Mouse (Mus musculus) gastrocnemius, adult 18-20 months (tissue): ENCODE results near the gene Git1. TPM values are rescaled to one million over a fixed set of nuclear protein-coding genes. Genes with fewer than 3 reads are reported as not detected.

ENCODE experiments used
- DNase-seq: peaks from one replicate; pipeline ENCODE4 v3.0.0; 2021; ENCODE audit warnings: low spot score
- total RNA-seq, 2 experiments: library from RNA; stranded (reverse); gene quantifications; 2 replicates each; pipeline ENCODE4 v1.2.3; 2021

Gene Git1
- total RNA-seq, 2 experiments from 2014 or later = 28.0 to 37.1 TPM

GRCm38 (mm10) chr11:77476895-77477294 lies 16.5 kb upstream of the Git1 start:
- DNase-seq = no peak

GRCm38 (mm10) chr11:77483043-77483442 lies 10.3 kb upstream of the Git1 start:
- DNase-seq = no peak

DNA sequence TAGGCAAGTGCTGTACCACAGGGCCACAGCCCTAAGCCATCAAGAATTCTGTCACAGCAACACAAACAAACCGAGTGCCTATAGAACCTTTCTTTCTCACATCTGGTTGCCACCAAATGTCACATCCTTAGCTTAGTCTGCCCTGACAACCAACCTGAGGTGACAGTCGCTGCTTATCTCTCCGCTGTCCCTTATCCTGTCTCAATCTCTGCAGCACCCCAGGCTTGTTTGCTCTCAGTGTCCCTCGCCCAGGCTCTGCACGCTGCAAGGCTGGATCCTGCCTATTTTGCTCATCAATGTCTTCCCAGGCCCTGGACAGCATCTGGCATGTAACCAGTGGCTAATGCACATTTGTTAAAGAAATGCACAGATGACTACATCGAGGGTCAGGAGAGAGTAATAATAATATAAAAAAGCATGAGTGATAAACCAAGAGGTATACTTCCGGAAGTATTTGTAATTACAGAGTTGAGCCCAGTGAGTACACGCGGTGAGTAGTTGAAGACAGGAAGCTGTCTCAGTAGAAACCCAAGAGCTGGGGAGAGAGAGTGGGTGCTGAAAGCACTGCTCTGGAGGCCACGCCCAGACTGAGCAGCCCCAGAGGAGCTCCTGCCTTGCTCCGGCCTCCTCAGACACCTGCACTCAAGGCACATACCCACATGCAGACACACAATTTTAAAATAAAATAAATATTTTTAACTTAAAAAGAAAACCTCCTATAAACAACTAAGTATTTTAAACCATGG lies 9.7 kb upstream of the Git1 start:
- DNase-seq = no peak

DNA sequence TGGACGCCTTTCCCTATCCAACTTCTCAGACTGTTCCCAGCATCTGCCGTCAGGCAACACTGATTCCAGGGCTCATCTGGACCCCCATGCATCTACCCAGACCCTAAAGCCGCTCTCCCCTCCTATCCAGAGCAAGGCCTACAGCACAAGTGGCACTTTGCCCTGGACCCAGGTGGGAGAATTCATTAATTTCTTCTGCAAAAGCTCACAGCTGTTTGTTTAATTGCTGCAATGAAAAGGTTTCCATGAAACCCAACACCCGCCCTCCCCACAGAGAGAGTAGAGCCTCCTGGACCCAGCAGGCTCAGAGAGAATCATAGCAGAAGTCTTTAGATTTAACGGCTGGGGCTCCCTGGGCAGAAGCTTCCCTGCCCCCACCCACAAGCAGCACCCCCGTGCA lies 8.1 kb upstream of the Git1 start:
- no peak for DNase-seq

DNA sequence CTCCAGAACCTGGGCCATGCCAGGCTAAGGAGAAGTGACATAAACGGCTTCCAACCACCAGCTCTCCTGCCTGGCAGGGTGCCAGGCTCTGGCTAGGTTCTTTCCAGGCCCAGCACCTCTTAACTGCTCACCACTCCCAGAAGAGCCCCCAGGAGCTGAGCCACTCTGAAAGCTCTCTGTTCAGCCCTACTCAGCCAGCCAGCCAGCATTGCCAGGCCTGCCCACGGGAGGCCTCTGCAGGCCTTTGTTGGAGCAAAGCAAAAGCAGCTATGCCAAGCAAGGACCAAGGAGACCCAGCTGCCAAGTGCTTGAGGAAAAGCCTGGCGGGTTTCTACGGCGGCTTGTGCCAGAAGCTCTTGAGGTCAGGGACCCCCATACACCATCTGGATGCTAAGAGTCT lies 6.6 kb upstream of the Git1 start:
- DNase-seq = no peak

- no peak for DNase-seq
Observed at GRCm38 (mm10) chr11:77488771-77489581, 4.4 kb upstream of the Git1 start.

GRCm38 (mm10) chr11:77489591-77490235 lies 3.6 kb upstream of the Git1 start, which contains the start of gene Ankrd13b:
Ankrd13b (minus strand) TSS chr11:77489678.
- DNase-seq = peak; percentile 75

DNA sequence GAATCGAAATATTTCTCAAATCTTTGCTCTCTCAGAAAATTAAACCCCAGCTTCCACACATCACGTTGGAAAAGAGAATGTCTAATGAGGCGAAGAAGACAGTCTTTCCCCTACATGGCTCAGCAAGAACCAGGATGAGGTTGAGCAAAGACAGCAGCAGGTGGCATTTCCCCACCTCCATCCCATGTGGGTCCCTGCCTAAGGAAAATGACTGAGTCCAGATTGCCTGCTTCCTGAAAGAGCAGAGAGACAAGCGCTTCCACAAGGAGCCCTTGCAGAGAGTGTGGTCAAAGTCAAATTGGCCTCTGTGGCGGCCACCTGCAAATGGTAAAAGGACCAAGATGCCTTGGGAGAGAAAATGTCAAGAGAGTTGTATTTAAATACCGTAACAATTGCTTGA lies 2.9 kb upstream of the Git1 start:
- no peak for DNase-seq

DNA sequence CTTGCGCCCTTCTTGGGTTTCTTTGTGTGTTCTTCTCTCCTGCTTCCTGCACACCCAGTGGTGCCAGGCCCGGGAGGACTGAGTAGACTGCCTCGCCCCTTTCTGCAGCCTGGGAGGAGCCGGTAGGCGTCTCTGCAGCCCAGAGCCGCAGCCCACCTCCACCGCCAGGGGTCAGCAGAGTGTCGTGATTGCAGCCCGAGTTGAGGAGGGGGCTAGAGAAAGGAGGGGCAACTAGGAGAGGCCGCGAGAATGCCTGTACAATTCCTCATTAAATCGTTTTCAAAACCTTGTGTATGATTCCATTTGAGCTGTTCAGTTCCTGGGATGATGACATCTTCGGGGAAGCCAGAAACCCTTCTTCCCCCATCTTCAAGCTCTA lies 2.2 kb upstream of the Git1 start:
- DNase-seq = peak; percentile 89

GRCm38 (mm10) chr11:77491502-77492291 lies 1.7 kb upstream of the Git1 start:
- DNase-seq = peak; percentile 62

GRCm38 (mm10) chr11:77492311-77492871 lies 971 bp upstream of the Git1 start:
- no peak for DNase-seq

- DNase-seq = peak; percentile 93
Observed at GRCm38 (mm10) chr11:77492911-77493332, 440 bp upstream of the Git1 start.

- no peak for DNase-seq
Observed at GRCm38 (mm10) chr11:77494344-77494676, 948 bp downstream of the Git1 start.

GRCm38 (mm10) chr11:77494782-77495181 lies 1.4 kb downstream of the Git1 start:
- DNase-seq = no peak

DNA sequence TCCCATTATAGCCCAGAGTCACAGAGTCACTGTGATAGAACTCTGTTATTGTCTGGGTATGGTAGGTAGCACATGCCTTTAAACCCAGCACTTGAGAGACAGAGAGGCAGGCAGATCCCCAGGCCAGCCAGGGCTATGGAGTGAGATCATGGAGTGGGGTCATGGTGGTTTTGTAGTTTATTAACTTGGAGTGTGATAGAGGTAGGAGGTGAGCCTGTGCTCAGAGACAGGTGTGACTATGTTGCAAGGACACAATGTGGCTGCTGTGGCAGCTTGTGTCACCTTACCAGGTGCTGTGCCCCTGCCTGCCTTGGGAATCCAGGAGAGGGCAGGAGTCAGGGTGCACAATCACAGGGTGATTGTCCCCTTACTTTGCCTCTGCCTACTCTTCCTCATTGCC lies 2.1 kb downstream of the Git1 start:
- DNase-seq = no peak

DNA sequence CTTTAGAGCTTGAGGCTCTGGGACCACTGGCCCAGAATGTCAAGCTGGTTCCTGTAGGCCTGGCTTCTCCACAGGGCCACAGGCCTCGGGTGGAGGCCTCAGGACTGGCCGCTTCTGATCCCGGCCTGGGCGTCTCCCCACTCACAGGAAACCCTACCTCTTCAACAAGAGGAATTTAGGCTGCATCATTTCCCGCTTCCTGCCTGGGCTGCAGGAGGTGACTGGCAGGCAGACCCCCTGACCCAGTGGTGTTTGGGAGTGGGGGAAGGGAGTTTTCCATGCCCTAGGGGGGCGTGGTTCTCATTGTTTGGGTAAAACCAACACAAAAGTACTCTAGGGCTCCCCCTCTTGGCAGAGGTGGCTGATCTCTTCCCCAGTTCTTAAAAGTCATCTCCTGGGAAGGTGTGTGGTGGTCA lies 4.0 kb downstream of the Git1 start:
- peak; percentile 64 for DNase-seq

DNA sequence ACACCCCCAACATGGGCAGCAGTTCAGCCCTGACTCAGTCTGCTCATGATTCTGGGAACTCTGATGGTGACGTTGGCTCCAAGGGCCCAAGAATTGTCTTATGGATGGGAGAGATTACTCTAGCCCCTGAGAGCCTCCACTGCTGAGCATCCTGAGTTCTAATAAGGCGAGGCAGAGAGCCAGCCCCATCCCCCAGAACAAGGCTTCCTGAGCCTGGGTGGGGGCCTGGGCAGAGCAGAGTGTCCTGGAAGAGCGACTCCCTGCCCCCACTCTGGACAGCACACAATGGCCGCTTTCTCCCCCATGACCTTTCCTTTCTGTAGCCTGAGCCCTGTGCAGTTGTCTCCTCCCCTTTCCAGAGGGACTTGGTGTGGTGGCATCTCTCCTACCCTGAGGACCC lies 4.5 kb downstream of the Git1 start:
- DNase-seq = no peak

DNA sequence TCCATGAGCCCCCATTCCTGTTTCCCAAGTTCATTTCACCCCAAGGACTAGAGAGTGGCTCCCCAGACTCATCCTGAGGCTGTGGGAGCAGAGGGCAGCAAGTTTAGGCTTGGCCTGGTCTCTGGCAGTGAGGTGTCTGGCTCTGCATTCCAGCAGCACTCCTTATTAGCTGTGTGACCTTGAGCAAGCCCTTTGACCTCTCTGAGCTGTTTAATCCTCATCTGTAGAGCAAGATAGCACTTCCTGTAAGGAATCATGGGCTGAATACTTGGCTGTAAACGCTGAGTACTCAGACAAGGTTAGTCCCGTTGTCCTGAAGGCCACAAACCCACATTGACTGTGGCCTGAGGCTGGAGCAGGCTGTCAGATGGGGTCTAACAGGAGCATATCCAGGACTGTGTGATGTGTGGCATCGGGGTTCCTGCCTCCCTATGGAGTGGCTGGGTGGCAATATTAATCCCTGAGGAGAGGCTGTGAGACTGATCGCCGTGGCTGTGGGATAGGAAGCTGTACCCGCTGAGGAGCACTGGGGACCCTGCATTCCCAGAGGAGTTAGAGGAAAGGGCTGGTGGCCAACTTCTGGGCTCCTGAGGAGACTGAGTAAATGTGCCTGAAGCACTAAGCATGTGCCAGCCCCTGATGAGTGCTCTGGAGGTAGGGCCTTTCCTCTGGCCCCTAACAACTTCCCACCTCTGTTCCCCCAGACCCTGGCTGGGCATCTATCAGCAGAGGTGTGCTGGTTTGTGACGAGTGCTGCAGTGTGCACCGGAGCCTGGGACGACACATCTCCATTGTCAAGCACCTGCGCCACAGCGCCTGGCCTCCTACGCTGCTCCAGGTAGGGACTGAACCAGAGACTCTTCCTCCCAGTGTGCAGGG lies 5.1 kb downstream of the Git1 start:
- no peak for DNase-seq

GRCm38 (mm10) chr11:77499354-77499753 lies 6.0 kb downstream of the Git1 start:
- no peak for DNase-seq
